Mouse (Mus musculus) liver, adult 2 months (tissue): Measurements from ENCODE around the gene Rbm20.

ENCODE experiments used
- CTCF ChIP-seq: fragments of 200-500 bp; IDR thresholded peaks from 2 replicates; pipeline ENCODE4 v1.5.1; 2011; ENCODE audit warnings: low read depth, low read length, control low read depth
- POLR2A ChIP-seq: fragments of 200-500 bp; IDR thresholded peaks from 2 replicates; pipeline ENCODE4 v1.6.1; 2011; ENCODE audit warnings: low read length, control low read depth; ENCODE audit not compliant: insufficient read depth; ENCODE audit errors: extremely low read depth

DNA sequence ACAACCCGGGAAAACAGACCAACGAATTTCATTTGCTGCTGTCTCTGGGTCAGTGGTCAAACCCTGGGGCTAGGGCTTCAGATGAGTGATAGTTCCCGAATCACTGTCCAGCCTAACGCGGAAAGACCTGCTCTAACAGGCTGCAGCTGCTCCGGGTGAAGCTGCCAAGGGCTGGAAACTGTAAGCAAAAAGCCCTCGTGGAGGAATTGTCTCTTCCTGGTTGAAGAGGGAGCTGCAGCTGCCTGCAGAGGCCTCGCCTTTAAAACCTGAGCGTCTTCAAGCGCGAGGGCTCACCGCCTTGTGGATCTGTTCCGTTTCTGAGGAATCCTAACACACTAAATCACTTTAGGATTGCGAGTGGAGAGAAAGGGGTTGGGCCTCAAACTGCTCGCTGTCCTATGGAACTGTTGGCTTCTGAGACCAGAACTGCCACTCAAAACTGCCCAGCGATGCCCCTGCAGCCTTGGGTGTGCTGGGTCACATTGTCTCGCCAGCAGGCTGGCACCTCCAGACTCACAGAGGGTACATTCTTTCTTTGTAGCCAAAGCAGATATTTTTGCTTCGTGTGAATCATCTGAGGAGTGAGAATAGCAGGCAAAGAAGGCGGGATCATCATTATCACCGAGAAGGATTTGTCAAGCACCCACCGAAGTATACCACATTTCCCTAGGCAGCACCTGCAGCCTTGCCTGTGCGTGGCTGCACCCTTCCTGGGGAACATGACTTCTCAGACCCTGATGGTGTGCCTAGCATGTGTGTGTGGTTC, 74.5 kb downstream of the Rbm20 start:
- TF ChIP-seq POLR2A (no peak), CTCF (no peak)
